Mouse (Mus musculus) mature B cell (primary cell): ENCODE data around the gene Olfr1085.
"Not testable (repeated sequence)": the region's sequence is repeated elsewhere in the genome, so short reads cannot be mapped to it uniquely, and the experiment has no call there.

ENCODE experiments used
- in situ Hi-C: fragments of 300-500 bp; cut with MboI; formaldehyde crosslinking; loops from 2 replicates; pipeline ENCODE4 v1.14.3; 2019

Gene Olfr1085

DNA sequence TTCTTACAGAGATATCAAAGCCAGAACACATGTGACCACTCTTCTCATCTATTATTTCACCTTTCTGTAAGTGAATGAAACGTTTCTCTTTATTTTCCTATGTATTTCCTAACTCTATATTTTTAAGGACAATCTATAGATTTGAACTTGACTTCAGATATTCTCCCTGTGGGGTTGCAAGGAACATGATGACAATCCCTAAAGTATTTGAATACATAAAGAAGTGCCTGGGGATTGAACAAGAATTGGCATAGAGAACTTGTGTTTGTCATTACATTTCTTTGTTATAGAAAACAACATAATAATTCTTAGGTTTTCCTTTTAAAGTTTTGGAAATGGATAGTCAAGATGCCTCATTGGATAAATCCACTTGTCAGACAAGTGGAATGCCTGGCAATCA, at the start of gene Olfr1085:
Olfr1085 (minus strand) TSS at position 101 of the 400 bp plus-strand sequence.
- in situ Hi-C loops: no loop called here

DNA sequence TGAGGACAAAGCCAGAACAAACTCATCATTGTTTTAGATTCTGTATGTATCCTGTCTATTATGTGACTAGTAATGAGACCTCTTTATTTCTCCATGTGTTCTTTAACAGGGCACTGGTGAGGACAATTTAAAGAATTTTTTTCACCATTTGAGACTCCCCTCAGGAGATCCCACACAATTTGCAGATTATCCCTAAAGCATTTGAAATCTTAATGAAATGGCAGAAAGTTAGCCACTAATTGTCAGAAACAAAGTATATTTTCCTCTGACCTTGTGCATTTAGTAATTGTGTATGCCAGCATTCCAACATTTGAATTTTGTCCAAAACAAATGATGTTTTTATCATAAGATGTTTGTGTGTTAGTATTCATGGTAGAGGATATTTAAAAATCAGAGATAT, 36.5 kb upstream of the Olfr1085 start, which contains the start of gene Olfr1087:
Olfr1087 (minus strand) TSS at position 101 of the 400 bp plus-strand sequence.
- in situ Hi-C loops: no loop called here

DNA sequence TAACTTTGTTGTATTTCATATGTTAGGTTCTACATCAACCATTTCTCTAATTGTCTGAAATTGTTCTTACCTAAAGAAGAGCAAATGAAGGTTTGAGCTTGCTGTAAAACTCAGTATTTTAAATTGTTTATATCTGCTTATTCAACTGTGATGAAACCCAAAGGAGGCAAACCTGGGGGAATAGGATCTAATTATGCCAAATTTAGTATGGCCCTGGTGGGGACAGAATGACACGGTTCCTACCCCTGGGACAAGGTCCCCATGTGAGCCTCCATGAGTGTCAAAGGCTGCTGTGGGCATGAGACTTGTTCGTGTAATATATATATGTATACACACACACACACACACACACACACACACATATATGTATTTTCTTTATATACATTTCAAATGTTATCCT, 18.2 kb upstream of the Olfr1085 start, which contains the start of gene Olfr1086:
Olfr1086 (minus strand) TSS at position 101 of the 400 bp plus-strand sequence.
- in situ Hi-C loops: no loop called here

DNA sequence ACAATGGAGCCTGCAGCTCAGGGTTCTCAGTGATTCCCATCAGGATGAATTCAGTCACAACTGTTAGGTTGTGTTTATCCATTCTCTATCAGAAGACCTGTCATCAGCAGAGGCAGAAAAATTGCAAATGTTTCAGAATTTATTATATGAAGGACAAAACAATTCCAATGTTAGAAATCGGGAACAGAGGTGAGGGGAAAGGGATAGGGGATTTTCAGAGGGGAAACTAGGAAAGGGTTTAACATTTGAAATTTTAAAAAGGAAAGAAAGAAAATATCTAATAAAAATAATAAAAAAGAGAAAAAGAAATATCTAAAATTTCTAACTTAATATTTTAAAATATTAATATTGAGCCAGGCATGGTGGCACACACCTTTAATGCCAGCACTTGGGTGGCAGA, 22.2 kb downstream of the Olfr1085 start, which contains the start of gene Olfr1084:
Olfr1084 (minus strand) TSS at position 101 of the 400 bp plus-strand sequence.
- in situ Hi-C loops: not testable (repeated sequence)
